Mouse (Mus musculus): ENCODE data around the gene Gpr55. TPM values are rescaled to one million over a fixed set of nuclear protein-coding genes. Genes with fewer than 3 reads are reported as not detected.

Gene Gpr55
- total RNA-seq, 1 experiment from 2014 or later = 4.7 TPM

- no peak for ATAC-seq (replicated peaks; ENCODE audit: insufficient number of reproducible peaks, low FRiP score, low TSS enrichment, poor library complexity, severe bottlenecking)
Measured at GRCm38 (mm10) chr1:85922865-85923211, 38.0 kb downstream of the Gpr55 start.

- no peak for ATAC-seq (replicated peaks; ENCODE audit: insufficient number of reproducible peaks, low FRiP score, low TSS enrichment, poor library complexity, severe bottlenecking)
Measured at GRCm38 (mm10) chr1:85922127-85922864, 38.5 kb downstream of the Gpr55 start.

- no peak for ATAC-seq (replicated peaks; ENCODE audit: insufficient number of reproducible peaks, low FRiP score, low TSS enrichment, poor library complexity, severe bottlenecking)
Measured at GRCm38 (mm10) chr1:85921725-85922124, 39.1 kb downstream of the Gpr55 start.

GRCm38 (mm10) chr1:85919621-85920020 is 41.2 kb downstream of the Gpr55 start:
- ATAC-seq (replicated peaks; ENCODE audit: insufficient number of reproducible peaks, low FRiP score, low TSS enrichment, poor library complexity, severe bottlenecking) = no peak

DNA sequence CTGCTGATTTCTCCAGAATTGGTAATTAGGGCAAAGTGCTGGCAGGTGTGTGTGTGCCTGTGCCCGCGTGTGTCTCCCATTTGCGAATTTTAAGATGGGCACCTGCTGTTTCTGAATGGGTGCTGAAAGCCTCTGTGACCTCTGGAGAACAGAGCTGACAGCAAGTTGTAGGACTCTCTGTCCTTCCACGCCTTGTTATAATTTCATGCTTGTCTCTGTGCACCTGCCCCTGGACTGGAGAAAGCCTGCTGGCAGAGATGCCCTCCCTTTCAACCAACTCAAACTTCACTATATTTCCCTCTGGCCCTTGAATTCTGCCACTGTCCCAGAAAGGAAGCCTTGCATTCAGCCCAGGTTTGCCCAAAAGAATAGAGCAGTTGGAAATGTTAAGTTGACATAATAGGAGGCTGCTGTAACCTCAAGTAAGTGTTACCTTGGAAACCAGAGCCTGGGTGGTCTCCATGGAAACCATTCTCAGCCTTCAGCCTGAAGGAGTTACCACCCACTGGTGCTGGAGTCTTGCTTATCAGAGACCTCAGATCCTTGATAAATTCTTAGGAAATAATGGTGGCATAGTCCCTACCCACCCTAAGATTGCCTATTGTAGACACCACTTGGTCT is 43.9 kb downstream of the Gpr55 start:
- ATAC-seq (replicated peaks; ENCODE audit: insufficient number of reproducible peaks, low FRiP score, low TSS enrichment, poor library complexity, severe bottlenecking) = no peak

DNA sequence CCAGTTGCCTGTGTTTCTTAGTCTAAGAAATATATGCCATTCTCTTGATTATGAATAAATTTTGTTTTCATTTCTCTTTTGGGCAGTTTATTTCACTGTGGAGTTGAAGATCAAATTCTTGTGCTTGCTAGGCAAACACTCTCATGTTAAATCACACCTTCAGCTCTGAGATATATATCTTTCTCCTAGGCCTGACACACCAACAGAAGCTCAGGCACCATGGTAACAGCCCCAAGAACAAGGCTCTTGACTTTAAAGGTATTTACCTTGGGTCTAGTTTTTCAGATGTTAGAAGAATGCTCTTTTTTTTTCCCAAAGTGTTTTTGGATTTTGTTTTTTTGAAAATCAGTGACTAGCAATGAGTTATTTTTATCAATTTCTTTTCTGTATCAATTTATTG is 44.9 kb downstream of the Gpr55 start:
- ATAC-seq (replicated peaks; ENCODE audit: insufficient number of reproducible peaks, low FRiP score, low TSS enrichment, poor library complexity, severe bottlenecking) = no peak

DNA sequence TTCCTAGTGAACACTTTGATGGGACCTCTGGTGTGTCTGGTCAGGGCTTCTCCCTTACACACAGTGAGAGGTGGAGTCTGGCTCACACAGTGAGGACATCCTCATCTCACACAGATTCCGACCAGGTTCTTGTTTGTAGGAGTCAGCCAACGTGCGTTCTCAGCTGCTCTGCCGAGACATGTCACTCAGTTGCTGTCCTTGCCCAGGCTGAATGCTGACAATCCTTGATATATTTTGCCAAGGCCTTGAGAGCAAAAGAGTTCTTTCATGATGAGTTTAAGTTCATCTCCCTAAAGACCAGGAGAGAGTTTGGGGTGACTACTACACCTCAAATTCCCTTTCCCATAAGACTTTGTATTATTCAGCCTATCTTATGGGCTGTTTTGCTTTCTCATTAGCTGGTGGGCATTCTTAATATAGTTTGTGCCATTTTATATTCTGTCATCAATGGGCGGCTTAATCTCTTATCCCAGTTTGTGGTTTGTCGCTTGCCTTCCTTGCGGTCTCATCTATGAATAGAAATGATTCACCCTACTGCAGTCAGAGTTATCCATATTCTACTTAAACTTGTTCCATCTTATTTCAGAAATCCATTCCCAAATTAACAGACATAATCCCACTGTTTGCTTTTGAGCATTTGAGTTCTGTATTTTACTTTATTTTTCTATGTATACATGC is 47.6 kb downstream of the Gpr55 start:
- no peak for ATAC-seq (replicated peaks; ENCODE audit: insufficient number of reproducible peaks, low FRiP score, low TSS enrichment, poor library complexity, severe bottlenecking)

DNA sequence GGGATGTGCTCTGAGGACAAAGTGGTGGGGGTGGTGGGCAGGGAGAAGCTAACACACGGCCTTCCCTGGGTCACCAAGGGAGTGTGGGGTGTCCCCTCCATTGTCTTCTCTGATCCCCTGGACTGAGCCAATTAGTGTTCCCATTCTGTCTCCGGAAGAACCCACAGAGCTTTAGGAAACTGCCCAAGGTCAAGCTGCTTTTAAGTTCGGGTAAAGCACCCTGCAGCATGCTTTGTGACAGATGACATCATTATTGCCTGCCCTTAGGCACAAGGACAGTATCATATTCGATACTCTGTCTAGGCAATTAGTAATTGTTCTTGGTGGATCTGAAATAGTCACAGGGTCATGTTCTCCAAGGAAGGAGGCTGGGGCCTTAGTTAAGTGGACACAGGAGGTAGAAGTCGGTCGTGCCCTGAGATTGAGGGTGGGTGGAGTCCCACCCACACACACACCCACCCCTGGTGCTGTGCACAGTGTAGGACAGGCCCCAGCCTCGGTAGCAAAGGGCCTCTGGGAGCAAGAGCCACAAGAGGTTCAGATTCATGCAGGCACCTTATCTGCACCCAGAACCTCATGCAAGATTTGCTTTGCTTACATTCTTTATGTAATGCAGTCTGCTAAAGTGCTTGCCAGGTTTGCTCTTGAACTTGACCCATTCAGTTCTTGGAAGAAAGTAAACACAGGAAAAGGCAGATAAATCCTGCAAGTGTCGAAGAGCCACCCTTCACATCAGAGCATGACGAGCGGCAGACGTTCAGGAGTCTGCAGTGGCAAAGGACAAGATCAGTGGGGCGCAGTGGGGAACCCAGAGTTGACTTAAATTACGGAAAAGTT is 51.8 kb downstream of the Gpr55 start:
- no peak for ATAC-seq (replicated peaks; ENCODE audit: insufficient number of reproducible peaks, low FRiP score, low TSS enrichment, poor library complexity, severe bottlenecking)

GRCm38 (mm10) chr1:85906892-85907291 is 53.9 kb downstream of the Gpr55 start:
- no peak for ATAC-seq (replicated peaks; ENCODE audit: insufficient number of reproducible peaks, low FRiP score, low TSS enrichment, poor library complexity, severe bottlenecking)

DNA sequence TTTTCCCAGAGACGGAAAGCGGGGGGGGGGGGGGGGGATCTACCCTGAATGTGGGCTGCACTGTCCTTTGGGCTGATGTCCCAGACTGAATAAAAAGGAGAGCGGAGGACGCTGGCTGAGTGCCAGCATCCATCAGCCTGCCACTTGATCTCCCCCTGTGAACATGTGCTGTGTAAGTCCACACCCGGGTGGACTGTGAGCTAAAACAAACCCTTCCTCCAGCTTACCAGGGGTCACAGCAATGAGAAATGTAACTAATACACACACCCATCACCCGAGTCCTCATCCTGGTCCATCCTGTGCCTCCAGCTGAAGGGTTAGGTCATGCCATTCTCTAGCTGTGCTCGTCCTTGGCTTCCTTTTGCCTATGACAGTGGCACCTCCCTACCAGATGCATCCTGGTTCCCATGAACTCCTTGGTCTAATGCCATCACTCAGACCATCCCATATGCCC is 58.7 kb downstream of the Gpr55 start:
- no peak for ATAC-seq (replicated peaks; ENCODE audit: insufficient number of reproducible peaks, low FRiP score, low TSS enrichment, poor library complexity, severe bottlenecking)

GRCm38 (mm10) chr1:85901516-85902107 is 59.2 kb downstream of the Gpr55 start:
- no peak for ATAC-seq (replicated peaks; ENCODE audit: insufficient number of reproducible peaks, low FRiP score, low TSS enrichment, poor library complexity, severe bottlenecking)

GRCm38 (mm10) chr1:85900521-85901333 is 60.1 kb downstream of the Gpr55 start:
- no peak for ATAC-seq (replicated peaks; ENCODE audit: insufficient number of reproducible peaks, low FRiP score, low TSS enrichment, poor library complexity, severe bottlenecking)

DNA sequence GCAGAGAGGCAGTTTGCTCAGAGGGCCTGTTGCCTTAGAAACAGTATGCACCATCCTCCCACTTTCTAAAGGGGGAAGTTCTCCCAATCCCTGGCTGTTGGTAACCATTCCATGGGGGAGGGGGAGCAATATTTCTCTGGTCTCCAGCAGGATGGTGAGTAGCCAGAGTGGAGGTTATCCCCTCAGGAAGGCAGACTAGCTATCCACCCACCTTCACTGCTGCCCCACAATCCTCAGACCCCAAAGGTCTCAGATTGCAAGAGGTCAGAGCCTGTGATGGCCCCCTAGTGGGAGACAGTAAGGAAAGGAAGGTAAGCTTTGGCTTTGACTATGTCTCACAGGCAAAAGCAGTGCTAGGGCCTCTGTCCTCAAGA is 61.4 kb downstream of the Gpr55 start:
- ATAC-seq (replicated peaks; ENCODE audit: insufficient number of reproducible peaks, low FRiP score, low TSS enrichment, poor library complexity, severe bottlenecking) = no peak

DNA sequence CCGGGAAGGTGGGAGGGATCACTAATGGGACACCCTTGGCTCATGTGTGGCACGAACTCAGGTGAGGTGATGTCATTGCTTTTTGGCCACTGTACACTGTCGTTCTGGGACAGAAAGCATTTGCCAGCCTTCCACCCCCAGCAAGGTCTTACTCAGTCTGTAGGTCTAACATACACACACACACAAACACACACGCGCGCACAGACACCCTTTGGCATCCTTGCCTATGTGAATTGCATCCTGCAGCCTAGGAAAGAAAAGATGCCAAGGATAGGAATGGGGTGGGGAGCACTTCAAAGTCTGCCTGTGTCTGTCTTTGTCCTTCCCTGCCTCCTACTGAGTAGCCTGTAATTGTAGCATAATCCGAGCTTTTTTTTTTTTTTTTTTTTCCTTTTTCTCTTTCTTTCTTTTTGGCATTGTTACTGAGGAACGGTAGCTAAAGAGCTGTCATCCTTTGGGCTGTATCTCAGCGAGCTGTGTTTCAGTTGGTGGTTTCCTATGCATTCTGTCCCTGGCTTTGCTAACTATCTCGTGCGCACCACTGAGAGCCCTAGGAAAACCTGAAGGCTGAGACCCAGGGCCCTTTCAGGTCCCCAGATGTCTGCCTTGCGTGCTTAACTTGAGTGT is 61.9 kb downstream of the Gpr55 start:
- ATAC-seq (replicated peaks; ENCODE audit: insufficient number of reproducible peaks, low FRiP score, low TSS enrichment, poor library complexity, severe bottlenecking) = no peak

DNA sequence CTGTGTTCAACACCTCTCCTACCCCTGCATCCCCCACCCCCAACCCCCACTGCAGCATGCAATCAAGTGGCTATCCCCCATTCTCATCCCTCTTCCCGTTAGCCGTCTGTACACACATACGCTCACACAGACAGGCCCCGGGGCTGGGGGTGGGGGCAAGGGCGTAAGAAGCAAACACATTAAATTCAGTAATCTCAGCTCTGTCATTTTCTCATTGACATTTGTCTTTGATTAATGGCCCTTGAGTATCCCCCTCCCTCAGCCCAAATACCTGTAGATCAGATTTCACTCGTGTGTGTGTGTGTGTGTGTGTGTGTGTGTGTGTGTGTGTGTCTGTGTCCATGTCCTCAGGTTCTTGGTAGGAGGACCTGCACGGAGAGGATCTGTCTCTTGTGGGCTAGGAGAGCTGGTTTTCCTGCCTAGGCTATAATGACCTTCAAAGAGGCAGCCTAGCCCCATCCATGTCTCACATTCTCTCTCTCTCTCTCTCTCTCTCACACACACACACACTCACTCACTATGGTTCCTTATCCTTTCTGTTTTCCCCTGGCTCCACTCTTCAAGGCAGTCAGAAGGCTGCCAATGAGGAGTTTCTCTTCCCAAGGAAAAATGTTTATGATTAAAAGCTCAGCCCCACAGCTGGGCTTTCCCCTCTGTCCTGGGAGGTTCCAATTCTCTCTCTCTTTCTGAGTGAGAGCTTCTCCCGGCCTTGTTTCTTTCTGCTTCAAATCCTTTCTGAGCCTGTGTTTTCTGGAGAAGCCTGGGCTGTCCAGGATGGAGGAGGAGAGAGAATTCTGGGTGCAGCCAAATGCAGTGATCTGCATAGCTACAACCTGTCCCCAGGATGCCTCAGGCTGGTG is 62.7 kb downstream of the Gpr55 start:
- no peak for ATAC-seq (replicated peaks; ENCODE audit: insufficient number of reproducible peaks, low FRiP score, low TSS enrichment, poor library complexity, severe bottlenecking)

GRCm38 (mm10) chr1:85896781-85897700 is 63.8 kb downstream of the Gpr55 start:
- ATAC-seq (replicated peaks; ENCODE audit: insufficient number of reproducible peaks, low FRiP score, low TSS enrichment, poor library complexity, severe bottlenecking) = no peak

All from monocyte, adult 5-6 weeks (primary cell).